Mouse (Mus musculus) lung, postnatal 25 days (tissue): ENCODE measurements around the gene Nup210.
A peak's percentile ranks its signal among the peaks of the same experiment; 100 is the strongest.
"Not testable (repeated sequence)": the region's sequence is repeated elsewhere in the genome, so short reads cannot be mapped to it uniquely, and the experiment has no call there.

Experiments used
- DNase-seq: peaks from one replicate; pipeline ENCODE4 v3.0.0; 2022; ENCODE audit warnings: low spot score

The Nup210 gene

DNA sequence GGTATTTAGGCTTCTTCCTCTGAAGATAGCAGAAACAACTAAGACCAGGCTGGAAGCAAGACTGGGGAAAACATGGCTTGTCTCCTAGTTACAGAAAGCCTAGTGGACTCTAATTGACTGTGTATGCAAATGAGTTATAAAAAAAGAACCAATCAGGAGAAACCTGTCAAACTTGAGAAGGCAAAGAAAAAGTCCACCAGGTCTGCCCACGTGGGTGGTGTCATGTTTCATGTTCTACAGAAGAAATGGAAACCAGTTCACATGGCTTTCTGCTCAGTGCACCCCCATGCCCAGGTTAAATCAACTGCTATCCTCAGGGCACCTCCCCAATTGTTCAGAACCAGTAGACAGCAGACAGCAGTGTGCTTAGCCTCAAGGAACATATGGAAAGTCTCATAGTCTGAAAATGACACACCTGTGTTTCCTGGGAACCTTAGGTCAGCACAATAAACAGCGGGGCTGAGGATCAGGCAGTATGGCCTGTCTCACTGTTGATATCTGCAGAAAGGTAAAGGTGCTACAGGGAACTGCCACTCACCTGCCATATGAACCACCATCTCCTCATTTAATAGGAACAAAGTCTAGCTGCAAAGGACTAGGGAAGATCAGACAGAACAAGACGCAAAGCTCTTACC is 11.7 kb downstream of the Nup210 start:
- peak; percentile 44 for DNase-seq

DNA sequence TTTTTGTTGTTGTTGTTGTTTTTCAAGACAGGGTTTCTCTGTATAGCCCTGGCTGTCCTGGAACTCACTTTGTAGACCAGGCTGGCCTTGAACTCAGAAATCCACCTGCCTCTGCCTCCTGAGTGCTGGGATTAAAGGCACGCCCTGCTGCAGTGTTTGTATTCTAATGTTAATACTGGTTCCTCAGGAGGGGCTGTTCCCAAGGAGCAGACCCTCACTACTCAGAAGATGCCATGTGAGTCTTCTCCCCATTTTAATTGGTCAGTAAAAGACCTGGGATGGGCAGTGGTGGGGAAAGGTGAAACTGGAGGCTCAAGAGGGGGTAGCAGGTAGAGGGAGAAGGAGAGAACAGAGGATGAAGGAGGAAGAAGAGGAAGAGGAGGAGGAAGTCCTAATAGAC is 13.2 kb downstream of the Nup210 start:
- DNase-seq: not testable (repeated sequence)

DNA sequence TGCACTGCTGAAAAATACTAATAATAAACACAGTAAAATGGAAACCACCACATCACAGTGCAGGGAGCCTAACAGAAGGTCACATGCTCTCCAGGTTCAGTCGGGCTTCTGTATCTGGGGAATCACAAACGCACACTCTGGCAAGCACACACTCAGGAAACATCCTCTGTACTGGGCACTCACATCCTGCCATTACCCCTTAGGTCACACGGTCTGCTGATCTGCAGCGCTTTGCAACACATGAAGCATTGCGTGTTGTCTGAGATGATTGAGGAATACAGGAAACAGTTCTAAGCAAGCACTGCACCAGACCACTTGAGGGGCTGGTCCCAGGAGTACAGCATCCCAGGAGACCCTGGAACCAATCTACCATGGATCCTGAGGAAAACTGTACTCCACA is 16.0 kb downstream of the Nup210 start:
- DNase-seq: no peak

DNA sequence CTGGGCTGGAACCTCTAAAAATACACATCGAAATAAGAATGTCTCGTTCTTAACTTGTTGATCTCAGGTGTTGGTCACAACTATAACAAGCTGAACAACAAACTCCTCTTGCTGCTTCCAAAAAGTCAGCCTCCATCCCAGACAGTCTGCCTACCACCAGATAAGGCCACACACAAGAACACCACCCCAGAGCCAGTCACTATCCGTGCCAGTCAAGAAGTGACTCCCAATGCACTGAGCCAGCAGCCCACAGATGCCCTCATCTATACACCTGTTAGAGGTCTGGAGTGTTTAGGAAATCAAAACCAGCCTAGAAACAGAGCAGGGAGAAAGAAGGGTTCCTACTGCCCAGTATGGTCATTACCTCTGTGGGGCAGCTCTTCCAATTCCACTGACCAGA is 18.8 kb downstream of the Nup210 start:
- DNase-seq: no peak

DNA sequence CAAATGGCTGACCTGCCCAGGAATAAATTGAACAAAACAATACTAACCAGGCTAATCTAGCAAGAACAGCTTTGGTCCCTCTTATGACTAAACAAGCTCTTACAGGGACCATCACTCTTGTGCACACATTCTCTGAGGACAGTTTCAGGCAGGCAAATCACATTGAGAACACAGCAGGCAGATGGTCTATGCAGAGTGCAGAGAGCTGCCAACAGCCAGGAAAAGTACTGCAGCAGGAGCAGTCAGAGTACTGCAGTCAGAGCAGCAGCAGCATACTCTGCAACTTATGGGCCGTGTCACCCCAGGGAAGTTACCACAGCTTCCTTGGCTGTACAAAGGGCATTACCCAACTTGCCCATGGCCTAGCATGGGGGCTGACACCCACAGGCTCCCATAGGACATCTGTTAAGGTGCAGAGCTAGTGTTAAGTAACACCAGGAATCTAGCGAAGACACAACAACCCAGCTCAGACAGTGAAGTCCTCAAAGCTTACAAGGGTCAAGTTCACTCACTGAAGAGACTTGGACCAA is 21.5 kb downstream of the Nup210 start:
- no peak for DNase-seq

DNA sequence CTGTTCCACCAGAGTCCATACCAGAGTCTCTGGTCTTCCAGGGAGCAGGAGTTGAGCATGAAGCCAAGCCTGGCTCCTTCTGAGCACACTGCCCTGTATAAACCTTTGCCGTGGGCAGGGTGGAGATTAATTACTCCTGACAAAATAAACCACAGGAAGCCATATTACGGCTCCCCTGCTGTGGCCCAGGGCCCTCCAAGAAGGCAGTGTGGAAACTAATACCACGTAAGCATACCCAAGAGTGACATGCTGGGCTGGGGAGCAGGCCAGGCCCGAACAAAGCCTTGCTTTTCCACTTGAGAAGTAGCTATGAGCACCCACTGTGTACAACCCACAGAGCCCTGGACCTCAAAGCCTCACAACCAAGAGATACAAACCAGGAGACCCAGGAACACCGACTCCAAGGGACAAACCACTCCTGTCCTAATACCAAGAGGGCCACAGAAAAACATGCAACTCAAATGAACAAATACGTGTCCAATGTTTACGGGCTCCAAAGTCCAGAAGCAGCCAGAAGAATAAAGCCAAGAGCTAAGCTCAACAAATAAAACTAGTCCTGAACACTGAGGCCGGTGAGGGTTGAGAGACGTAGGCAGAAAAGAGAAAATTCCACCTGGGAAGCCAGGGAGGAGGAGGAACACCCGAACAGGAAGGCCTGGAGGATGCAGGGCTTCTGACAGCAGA is 24.3 kb downstream of the Nup210 start:
- no peak for DNase-seq

DNA sequence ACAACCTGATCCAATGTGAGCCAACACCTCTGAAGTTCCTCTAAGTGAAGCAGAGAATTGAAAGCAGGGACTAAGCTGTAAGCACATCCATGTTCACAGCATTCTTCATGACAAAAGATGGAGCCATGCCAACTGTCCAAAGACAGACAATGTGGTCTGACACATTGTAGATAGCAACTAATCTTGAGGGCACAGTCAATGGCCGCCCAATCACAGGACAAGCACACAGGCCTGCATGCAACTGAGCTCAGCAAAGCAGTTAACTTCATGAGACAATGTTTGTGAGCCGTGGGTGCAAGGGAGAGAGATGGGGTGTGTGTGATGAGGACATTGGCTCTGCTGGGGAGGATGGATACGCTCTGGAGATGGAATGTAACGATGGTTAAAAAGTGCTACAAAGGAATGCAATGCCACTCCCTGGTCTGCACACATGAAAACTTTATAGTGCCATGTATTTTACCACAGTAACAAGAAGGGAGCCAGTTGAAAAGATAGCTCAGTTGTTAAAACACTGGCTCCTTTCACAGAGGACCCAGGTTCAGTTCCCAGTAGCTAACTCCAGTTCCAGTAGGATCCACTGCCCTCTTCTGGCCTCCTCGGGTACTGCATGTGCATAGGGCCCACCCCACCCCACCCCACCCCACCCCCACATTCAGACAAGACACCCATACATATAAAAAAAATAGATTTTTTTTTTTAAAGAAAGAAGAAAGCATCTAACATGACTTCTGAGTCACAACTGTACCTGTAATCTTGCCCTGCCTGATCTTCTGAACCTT is 31.3 kb downstream of the Nup210 start:
- no peak for DNase-seq

DNA sequence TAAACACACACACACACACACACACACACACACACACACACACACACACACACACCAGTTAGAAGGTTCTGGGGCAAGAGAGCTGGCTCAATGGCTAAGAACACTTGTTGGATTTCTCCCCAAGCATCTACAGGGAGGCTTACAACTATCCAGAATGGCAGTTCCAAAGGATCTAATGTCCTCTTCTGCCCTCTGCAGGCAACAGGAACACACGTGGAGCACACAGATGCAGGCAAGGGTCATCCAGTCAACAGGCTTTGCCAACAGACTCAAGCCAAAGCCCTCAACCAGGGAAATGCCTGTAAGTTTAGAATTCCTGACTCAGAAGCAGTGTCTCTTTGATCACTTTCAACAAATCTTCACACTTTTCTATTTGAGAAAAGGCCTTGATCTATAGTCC is 36.6 kb downstream of the Nup210 start:
- DNase-seq: no peak

DNA sequence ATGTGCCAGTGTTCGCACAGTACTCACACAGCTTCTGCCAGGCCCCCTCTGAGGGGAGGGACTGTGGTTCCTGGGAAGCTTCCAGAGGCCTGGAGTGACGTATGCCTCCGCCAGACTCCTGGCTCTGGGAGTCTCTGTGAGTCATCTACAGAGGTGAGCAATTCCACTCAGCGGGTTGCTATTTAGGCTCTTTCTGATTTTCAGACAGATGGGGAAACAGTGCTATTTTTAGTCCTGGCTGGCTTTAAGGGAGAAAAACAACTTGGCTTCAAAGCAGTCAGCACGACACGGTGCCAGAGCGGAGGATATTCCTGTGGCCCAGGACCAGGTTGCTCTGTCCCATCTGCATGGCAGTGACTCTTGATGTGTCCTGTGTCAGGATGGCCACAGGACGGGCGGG is 40.4 kb downstream of the Nup210 start:
- DNase-seq: no peak

DNA sequence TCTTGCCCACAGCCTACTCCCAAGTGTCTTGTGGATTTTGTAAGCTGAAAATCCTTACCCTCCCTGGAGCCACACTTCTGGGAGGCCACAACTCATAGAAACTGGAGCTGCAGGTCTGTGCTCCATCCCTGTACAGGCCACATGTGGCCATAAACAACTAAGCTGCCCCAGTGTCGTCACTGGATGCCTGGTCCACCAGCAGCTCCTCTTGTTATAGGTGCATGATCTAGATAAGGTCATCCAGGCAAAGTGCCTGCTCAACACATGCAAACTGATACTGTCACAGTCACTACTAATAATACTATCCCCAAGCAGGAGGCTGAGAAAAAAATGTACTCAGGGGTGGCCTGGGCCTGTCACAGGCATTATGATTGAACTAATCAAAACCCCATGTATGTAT is 48.1 kb downstream of the Nup210 start:
- no peak for DNase-seq

DNA sequence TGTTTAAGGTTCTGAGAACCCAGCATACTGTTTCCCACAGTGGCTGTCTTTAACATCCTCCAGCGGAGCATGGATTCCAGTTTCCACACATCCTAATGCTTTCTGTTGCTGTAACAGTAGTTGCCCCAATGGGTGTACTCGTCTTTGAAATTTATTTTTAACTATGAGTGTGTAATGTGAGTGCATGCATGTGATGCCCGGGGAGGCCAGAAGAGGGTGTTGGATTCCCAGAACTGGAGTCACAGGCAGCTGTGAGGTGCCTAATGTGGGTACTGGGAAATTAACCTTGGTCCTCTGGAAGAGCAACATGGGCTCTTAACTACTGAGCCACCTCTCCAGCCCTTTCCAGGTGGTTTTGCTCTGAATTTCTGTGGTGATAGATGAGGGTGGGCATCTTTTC is 49.6 kb downstream of the Nup210 start:
- no peak for DNase-seq

DNA sequence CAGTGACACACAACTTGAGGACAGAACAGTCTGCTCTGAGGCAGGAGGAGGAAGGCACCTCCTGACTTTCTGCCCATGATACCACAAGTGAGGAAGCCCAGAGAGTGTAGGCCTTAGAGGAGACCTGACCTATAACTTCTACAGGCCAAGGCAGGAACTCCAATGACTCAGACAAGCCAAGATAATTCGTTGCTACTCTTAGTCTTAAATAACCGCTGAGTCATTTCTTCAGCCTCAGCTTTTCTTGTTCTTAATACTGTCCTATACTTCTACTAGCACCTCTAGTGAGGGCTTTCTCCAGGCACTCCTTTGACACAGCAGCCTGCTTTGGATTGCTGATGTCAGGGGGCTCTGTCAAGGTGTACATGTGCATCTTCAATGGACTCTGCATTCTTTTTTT is 55.3 kb downstream of the Nup210 start:
- no peak for DNase-seq

DNA sequence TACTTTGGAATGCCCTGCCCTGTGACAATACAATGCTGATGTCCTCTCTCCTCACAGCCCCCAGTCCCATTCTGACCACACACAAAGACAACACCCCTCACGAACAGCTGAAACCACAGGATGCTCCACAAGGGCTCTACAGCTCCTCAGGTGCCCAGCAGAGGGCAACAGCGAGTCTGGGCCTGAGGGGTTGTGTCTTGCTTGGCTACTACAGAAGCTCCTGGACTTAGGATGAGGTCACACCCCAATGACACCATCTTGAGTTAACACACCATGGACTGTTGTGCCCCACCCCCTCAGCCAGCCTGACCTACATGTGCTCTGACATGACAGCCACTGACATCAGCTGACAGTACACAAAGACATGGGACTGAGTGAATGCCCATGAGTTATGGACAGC is 56.9 kb downstream of the Nup210 start:
- DNase-seq: peak; percentile 32

DNA sequence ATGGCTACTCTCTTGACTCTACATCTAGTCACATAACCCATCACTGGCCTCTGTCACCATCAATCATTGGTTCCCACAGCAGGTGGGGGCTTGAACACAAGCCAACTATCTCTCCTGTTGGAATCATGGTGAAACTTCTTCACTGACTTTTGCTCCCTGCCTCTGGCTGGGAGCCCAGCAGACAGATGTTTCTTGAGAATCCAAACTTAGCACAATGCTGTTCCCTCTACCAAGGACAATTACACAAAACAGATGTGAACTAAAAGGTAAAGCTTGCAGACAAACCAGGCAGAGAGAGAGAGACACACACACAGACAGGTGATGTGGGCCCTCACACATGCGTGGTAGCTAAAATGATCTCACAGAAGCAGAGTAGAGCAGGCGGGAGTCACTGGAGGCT is 58.6 kb downstream of the Nup210 start:
- no peak for DNase-seq

DNA sequence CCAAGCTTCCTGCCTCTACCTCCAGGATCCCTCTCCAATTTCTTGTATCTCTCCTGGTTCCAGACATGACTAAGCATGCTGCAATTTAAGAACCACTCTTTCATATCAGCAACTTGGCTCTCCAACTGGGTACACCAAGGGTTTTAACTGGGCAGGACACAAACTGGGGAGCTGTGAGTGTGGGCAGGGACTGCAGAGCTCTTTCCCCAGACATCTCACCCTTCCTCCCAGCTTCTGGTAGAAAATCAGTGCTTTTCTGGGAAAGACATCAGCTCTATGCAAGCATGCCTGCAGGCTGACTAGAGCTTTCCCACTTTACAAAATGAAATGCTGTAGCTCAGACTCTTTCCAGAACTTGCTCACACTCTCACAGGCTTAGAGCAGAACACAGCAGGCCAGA is 60.3 kb downstream of the Nup210 start:
- DNase-seq: no peak

DNA sequence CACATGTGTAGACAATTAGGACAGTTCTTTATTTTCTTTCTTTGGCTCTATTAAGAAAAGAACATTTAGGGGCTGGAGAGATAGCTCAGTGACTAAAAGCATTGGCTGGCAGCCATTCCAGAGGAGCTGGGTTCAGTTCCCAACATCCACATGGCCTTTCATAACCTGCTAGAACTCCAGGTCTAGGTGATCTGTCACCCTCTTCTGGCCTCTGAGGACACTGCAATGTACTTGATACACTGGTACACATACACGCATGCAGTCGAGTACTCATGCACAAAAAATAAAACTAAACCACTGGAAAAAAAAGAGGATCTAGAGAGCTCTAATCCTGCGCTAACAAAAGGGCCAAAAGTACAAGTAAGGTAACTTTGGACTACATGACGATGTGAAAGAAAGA is 64.1 kb downstream of the Nup210 start:
- DNase-seq: no peak

DNA sequence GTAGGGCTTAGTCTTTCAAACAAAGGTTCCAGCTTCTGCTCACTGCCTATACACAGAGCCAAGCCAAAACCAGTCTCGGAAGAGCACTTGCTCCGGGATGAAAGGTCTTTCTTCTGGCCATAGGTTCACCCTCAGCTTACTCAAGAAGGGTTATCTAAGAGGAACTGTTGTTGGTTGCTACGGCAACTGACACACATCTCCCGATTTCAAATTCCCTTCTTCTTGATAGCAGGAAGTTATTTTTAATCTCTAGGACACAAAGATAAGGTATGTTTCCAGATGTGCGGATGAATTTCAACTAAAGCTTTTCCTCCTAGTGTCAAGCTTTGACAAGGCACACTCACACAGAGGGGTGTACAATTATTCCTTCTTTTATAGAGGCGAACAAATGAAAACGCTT is 68.6 kb downstream of the Nup210 start:
- no peak for DNase-seq

DNA sequence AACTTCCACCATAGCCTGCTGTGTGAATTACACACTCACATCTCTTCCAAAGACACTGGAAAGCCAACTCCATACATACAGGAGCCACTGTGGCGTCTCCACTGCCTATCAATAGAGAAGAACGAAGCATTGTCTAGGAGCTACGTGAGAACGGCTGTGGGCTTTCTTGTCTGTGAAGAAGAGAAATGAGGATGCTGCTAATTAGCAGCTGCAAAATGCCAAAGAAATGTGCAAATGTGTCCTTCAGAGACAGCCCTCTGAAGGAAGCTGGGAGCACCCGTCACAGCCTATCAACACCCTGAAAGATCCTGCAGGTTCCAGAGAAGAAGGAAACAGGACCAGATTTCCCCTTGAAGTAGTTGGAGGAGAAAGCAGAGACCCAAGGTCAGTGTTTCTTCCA is 69.2 kb downstream of the Nup210 start:
- DNase-seq: no peak

DNA sequence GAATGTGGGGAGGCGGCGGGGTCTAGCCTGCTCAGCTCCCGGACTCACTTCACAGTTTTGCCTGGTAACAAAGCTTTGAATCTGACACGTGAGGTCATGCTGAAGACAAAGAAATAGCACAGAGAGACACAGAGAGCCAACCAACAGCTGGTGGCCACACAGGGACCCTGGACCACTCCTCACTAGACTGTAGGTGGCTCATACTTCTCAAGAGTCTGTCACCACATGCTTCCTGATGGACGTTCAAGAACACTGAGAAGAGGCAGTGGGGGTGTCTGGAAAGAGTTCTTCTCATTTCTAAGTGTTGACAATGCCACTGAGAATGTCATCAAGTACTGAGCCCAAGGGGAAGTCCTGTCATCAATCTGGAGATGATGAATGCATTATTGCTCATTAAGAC is 70.4 kb downstream of the Nup210 start:
- DNase-seq: no peak

DNA sequence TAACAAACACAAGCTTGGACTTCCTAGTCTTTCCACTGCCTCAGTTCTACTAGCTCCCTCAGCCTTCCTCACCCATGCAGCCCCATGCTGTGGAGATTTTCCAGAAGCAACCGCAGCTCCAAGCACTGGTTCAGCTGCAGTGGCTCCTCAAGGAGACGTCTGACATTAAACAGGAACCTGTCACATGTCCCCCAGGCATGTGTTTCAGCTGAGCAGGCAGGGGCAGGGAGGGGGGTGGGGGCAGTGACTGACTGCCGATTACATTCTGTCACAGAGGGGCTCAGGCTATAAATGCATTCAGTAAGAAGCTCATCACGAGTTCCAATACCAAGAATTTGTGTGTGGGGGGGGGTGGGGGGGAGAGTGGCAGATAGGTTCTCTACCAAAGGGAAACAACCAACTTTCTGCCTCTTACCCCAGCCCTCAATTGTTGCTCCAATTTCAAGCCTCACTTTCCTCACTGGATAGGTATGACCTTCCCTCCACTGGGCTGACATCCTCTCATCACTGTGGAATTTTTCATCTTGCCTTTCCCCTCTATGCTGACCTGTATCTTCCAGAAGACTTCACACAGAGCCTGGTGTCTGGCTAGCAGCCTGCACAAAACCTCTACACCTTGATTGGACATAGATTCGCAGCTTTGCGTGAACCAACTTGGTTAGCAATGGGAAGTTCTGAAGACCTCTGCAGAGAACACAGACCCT is 71.8 kb downstream of the Nup210 start:
- DNase-seq: no peak

DNA sequence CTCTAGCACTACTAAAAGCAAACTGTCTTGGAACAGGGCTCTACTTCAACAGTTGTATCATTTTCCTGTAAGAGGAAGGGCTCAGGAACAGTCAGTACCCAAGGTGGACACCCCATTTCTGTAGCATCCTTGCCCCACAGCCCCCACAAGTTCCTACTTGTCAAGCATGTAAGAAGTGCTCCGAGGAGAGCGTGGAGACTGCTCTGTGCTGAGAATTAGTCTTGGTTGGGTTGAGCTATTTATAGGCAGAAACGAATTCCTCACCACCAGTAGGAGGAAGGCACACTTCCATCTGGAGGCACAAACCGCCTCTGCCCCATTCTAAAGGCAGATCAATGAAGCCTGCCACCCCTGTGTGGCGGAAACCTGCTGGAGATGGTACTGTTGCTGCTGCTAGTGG is 75.3 kb downstream of the Nup210 start:
- DNase-seq: no peak

DNA sequence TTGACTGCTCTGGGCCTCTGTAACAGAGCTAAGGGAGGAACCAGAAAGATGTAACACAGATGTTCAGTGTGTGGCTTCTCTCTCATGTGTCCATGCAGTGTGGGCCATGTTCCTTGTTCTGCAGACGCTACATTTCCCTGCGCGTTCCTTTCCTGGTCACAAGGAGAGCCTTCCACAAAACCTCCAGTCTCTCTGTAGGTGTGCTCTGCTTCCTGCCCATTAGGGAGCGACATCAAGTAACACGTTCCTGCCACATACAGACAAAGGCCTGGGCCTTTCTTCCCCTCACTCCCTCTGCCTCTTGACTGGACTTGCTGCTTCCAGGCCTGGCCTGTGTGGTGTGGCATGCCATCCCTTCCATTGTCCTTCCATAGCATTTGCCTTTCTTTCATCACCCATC is 88.4 kb downstream of the Nup210 start:
- DNase-seq: no peak

DNA sequence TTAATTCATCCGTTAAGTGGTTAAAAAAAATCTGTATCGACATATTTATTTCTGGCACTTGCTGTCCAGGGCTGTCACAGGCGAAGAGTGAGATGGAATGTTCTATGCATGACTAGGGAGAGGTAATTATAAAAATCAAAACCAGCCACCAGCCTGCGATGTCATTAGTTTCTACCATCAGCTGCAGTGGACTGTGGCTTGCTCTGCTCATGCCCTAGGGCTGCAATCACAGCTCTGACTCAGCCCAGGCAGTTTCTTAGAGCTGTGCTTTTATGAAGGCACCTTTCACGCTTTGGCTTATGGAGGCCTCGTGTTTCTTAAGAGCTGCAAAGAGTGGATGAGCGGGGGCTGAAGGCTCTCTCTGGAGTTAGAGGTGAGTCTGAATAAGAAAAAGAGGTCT is 95.8 kb downstream of the Nup210 start:
- DNase-seq: no peak
